Mouse (Mus musculus): ENCODE measurements around the gene 4930595D18Rik. TPM values are rescaled to one million over a fixed set of nuclear protein-coding genes. Genes with fewer than 3 reads are reported as not detected.

The 4930595D18Rik gene
- polyA plus RNA-seq, 1 experiment from 2014 or later = not detected

- Histone ChIP-seq H3K27me3 (no peaks in the 10 kb centered on the region), H3K9me3 (no peaks in the 10 kb centered on the region), H3K4me2 (no peak overlapping the region), H3K36me3 (no peaks in the 10 kb centered on the region), H3K9ac (no peak overlapping the region), H3K27ac (replicated peaks) (no peak overlapping the region), H3K4me3 (no peak overlapping the region), H3K4me1 (replicated peaks) (peaks cover 16% of the 10 kb centered on the region)
- WGBS = 12% methylated on average over 6 of the region's 6 CpGs
- no peak for ATAC-seq (ENCODE audit: low read depth)
Measured at GRCm38 (mm10) chr12:111150236-111150596, 34.1 kb downstream of the 4930595D18Rik start.

DNA sequence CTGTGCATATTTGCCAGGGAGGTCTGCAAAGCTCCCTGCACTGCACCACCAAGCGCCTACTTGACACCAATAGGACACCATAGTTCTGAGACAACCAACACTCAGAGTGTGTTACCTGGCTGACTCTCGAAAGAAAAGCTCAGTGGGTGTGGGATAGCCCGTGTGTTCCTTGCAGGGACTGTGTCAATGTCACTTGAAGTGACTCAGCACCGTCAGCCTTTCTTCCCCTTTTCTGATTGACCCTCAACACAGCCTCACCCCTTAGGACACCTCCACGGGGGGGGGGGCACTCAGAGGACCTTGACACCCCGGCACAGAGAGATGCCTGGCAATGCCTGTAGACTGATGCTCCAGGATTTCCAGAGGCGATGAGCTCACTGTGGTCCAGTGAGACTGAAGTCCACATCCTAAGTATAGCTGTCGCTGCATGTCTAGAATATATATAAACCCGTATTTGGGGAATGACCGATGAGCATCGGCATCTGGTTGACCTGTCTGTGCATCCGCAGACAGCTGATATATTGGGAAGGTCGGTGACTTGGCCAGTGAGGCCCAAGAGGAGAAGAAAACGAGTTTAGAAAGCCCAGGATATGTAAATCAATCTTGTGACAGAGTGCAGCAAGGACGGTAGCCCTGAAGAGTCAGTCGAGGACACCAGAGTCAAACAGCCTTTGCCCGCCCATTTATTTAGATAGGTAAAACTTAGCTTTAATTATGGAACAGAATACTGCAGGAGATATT is 34.6 kb downstream of the 4930595D18Rik start:
- Histone ChIP-seq H3K4me1 (replicated peaks) (peaks cover 21% of the 10 kb centered on the region), H3K27ac (replicated peaks) (no peak overlapping the region), H3K36me3 (no peaks in the 10 kb centered on the region), H3K4me3 (no peak overlapping the region), H3K9ac (no peak overlapping the region), H3K9me3 (no peaks in the 10 kb centered on the region), H3K4me2 (no peak overlapping the region), H3K27me3 (no peaks in the 10 kb centered on the region)
- ATAC-seq (ENCODE audit: low read depth) = no peak
- 69% methylated on average over 17 of the region's 17 CpGs for WGBS

- Histone ChIP-seq H3K36me3 (no peaks in the 10 kb centered on the region), H3K9me3 (no peaks in the 10 kb centered on the region), H3K27me3 (no peaks in the 10 kb centered on the region), H3K4me2 (no peak overlapping the region), H3K4me3 (no peak overlapping the region), H3K4me1 (replicated peaks) (peaks cover 30% of the 10 kb centered on the region), H3K9ac (0 out of 2 replicates have a peak overlapping the region, but pooled peaks have one; percentile 18), H3K27ac (replicated peaks) (no peak overlapping the region)
- 51% methylated on average over 9 of the region's 9 CpGs for WGBS
- no peak for ATAC-seq (ENCODE audit: low read depth)
Measured at GRCm38 (mm10) chr12:111145269-111145668, 39.0 kb downstream of the 4930595D18Rik start.

DNA sequence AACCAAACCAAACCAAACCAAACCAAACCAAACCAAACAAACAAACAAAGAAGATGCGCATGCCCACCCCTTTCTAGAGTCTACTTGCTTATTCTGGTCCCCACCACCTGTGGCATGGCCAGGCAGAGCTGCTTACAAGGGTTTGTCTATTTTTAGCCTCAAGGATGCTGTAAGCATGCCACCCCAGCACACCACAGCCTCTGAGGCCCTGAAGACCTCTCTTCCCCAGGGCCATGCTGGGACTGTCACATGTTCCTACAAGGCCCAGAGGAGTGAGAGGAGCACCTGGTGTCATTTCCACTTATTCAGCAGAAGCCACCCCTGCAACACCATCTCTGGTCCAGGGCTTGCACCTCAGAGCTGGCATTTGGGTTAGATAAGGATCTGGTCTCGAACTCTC is 39.7 kb downstream of the 4930595D18Rik start:
- Histone ChIP-seq H3K4me1 (replicated peaks) (peaks cover 30% of the 10 kb centered on the region), H3K9me3 (no peaks in the 10 kb centered on the region), H3K9ac (no peak overlapping the region), H3K27me3 (no peaks in the 10 kb centered on the region), H3K4me2 (no peak overlapping the region), H3K36me3 (no peaks in the 10 kb centered on the region), H3K27ac (replicated peaks) (no peak overlapping the region), H3K4me3 (no peak overlapping the region)
- ATAC-seq (ENCODE audit: low read depth) = no peak
- 97% methylated on average over 2 of the region's 2 CpGs for WGBS

- Histone ChIP-seq H3K27me3 (no peaks in the 10 kb centered on the region), H3K9me3 (peaks cover 4% of the 10 kb centered on the region; the same call in 1 of the 2 replicates), H3K9ac (peak overlapping the region; percentile 31; the same call in 1 of the 2 replicates), H3K4me3 (no peak overlapping the region), H3K36me3 (no peaks in the 10 kb centered on the region), H3K4me1 (replicated peaks) (peaks cover 30% of the 10 kb centered on the region), H3K27ac (replicated peaks) (peak overlapping the region; percentile 76), H3K4me2 (peak overlapping the region; percentile 40)
- peak; percentile 33 for ATAC-seq (ENCODE audit: low read depth)
- 61% methylated on average over 16 of the region's 16 CpGs for WGBS
Measured at GRCm38 (mm10) chr12:111143509-111144063, 40.7 kb downstream of the 4930595D18Rik start.

- H3K4me3 ChIP-seq = no peak overlapping the region
- peak; percentile 60 for ATAC-seq (ENCODE audit: low read depth)
- H3K4me2 ChIP-seq = peak overlapping the region; percentile 40
- no peaks in the 10 kb centered on the region for H3K36me3 ChIP-seq
- peak overlapping the region; percentile 31 for H3K9ac ChIP-seq
- peaks cover 30% of the 10 kb centered on the region for H3K4me1 ChIP-seq (replicated peaks)
- H3K27ac ChIP-seq (replicated peaks) = peak overlapping the region; percentile 76
- H3K9me3 ChIP-seq = peaks cover 4% of the 10 kb centered on the region; the same call in 1 of the 2 replicates
- 7% methylated on average over 12 of the region's 12 CpGs for WGBS
- no peaks in the 10 kb centered on the region for H3K27me3 ChIP-seq
Measured at GRCm38 (mm10) chr12:111143005-111143508, 41.2 kb downstream of the 4930595D18Rik start.

GRCm38 (mm10) chr12:111137079-111137478 is 47.2 kb downstream of the 4930595D18Rik start:
- Histone ChIP-seq H3K27ac (replicated peaks) (no peak overlapping the region), H3K4me2 (no peak overlapping the region), H3K36me3 (no peaks in the 10 kb centered on the region), H3K4me1 (replicated peaks) (0 out of 2 replicates have a peak, but pooled peaks cover 3% of the 10 kb centered on the region), H3K4me3 (no peak overlapping the region), H3K9me3 (peaks cover 10% of the 10 kb centered on the region; the same call in 1 of the 2 replicates), H3K27me3 (no peaks in the 10 kb centered on the region), H3K9ac (no peak overlapping the region)
- 65% methylated on average over 2 of the region's 2 CpGs for WGBS
- no peak for ATAC-seq (ENCODE audit: low read depth)

DNA sequence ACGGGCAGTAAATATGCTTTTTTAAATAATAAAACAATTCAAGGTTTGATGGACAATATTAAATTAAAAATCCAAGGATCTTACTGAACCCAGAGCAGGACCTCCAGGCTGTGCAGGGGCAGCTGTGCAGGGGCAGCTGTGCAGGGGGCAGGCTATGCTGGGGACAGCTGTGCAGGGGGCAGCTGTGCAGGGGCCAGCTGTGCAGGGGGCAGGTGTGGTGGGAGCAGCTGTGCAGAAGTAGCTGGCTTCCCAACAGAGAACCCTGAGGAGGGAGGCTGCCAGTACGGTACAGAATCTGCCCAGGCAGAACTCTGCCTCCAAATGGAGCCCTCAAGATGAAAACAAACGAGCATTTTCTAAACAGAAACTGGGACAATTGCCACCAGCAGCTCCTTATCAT is 48.3 kb downstream of the 4930595D18Rik start:
- Histone ChIP-seq H3K27ac (replicated peaks) (no peak overlapping the region), H3K4me1 (replicated peaks) (0 out of 2 replicates have a peak, but pooled peaks cover 3% of the 10 kb centered on the region), H3K9me3 (peaks cover 10% of the 10 kb centered on the region; the same call in 1 of the 2 replicates), H3K27me3 (no peaks in the 10 kb centered on the region), H3K4me3 (no peak overlapping the region), H3K4me2 (no peak overlapping the region), H3K36me3 (no peaks in the 10 kb centered on the region), H3K9ac (no peak overlapping the region)
- 76% methylated on average over 3 of the region's 3 CpGs for WGBS
- ATAC-seq (ENCODE audit: low read depth) = no peak

- H3K4me1 ChIP-seq (replicated peaks) = 0 out of 2 replicates have a peak, but pooled peaks cover 3% of the 10 kb centered on the region
- no peak overlapping the region for H3K4me3 ChIP-seq
- no peak overlapping the region for H3K9ac ChIP-seq
- H3K27me3 ChIP-seq = no peaks in the 10 kb centered on the region
- 0 out of 2 replicates have a peak overlapping the region, but pooled peaks have one; percentile 7 for H3K27ac ChIP-seq (replicated peaks)
- ATAC-seq (ENCODE audit: low read depth) = no peak
- peaks cover 10% of the 10 kb centered on the region; the same call in 1 of the 2 replicates for H3K9me3 ChIP-seq
- WGBS = 71% methylated on average over 19 of the region's 19 CpGs
- H3K36me3 ChIP-seq = no peaks in the 10 kb centered on the region
- H3K4me2 ChIP-seq = no peak overlapping the region
Measured at GRCm38 (mm10) chr12:111134791-111135733, 49.2 kb downstream of the 4930595D18Rik start.

GRCm38 (mm10) chr12:111134169-111134568 is 50.1 kb downstream of the 4930595D18Rik start:
- Histone ChIP-seq H3K9me3 (peaks cover 8% of the 10 kb centered on the region; the same call in 1 of the 2 replicates), H3K27ac (replicated peaks) (no peak overlapping the region), H3K36me3 (no peaks in the 10 kb centered on the region), H3K27me3 (no peaks in the 10 kb centered on the region), H3K4me3 (no peak overlapping the region), H3K4me1 (replicated peaks) (0 out of 2 replicates have a peak, but pooled peaks cover 3% of the 10 kb centered on the region), H3K9ac (no peak overlapping the region), H3K4me2 (no peak overlapping the region)
- 83% methylated on average over 7 of the region's 7 CpGs for WGBS
- no peak for ATAC-seq (ENCODE audit: low read depth)

- H3K27ac ChIP-seq (replicated peaks) = no peak overlapping the region
- H3K4me3 ChIP-seq = no peak overlapping the region
- H3K27me3 ChIP-seq = no peaks in the 10 kb centered on the region
- ATAC-seq (ENCODE audit: low read depth) = no peak
- H3K9ac ChIP-seq = no peak overlapping the region
- H3K4me1 ChIP-seq (replicated peaks) = peaks cover 11% of the 10 kb centered on the region
- H3K36me3 ChIP-seq = no peaks in the 10 kb centered on the region
- whole genome bisulfite sequencing = 81% methylated on average over 6 of the region's 6 CpGs
- H3K4me2 ChIP-seq = no peak overlapping the region
- no peaks in the 10 kb centered on the region for H3K9me3 ChIP-seq
Measured at GRCm38 (mm10) chr12:111125666-111126065, 58.6 kb downstream of the 4930595D18Rik start.
